Mouse (Mus musculus): ENCODE data around the gene Lap3. TPM values are rescaled to one million over a fixed set of nuclear protein-coding genes. Genes with fewer than 3 reads are reported as not detected.

Gene Lap3
- total RNA-seq, 2 experiments from 2014 or later, result 58.7 to 63.4 TPM

Other genes with a start within 250 kb of the Lap3 start
- 100 to 1,000 TPM; 156 to 169 TPM for gene Qdpr, start 43.1 kb upstream of the Lap3 start, total RNA-seq (2021)
- gene Clrn2, start 39.6 kb upstream of the Lap3 start, total RNA-seq (2021), result 1 to 10 TPM in 1 of 2 experiments, under 1 TPM in 1; 0.37 to 1.1 TPM
- gene Med28, start 26.9 kb downstream of the Lap3 start, total RNA-seq (2021), result 100 to 1,000 TPM; 106 to 112 TPM
- 1 to 10 TPM; 6.8 to 7.4 TPM for gene Fam184b, start 146.2 kb downstream of the Lap3 start, total RNA-seq (2021)
- under 1 TPM; 0.30 to 0.38 TPM for gene Ncapg, start 176.5 kb downstream of the Lap3 start, total RNA-seq (2021)